Mouse (Mus musculus) mammary gland, adult 2 months (tissue): ENCODE results near the gene Elf2. TPM values are rescaled to one million over a fixed set of nuclear protein-coding genes. Genes with fewer than 3 reads are reported as not detected.

Experiments used
- polyA plus RNA-seq: library from polyadenylated mRNA; depleted of rRNA; stranded (reverse); fragments of >200 nt; gene quantifications from 2 replicates; pipeline ENCODE4 v1.2.3, GENCODE M21; 2012; ENCODE audit warnings: low replicate concordance; rRNA removed

Elf2 gene
- 50.0 and 53.9 TPM in 2 replicates for polyA plus RNA-seq

GRCm38 (mm10) chr3:51340552-51341267, at the start of gene Elf2:
Gene Elf2, minus strand, starts transcription at chr3:51340663.

GRCm38 (mm10) chr3:51224363-51225225, 115.9 kb downstream of the Elf2 start, which contains the start of gene Noct:
Gene Noct, plus strand, starts transcription at chr3:51224447.

Other genes starting within 250 kb of the Elf2 start
- gene Noct, start 116.2 kb downstream of the Elf2 start, polyA plus RNA-seq: 19.4 and 21.1 TPM in 2 replicates
- 0.22 and 0.24 TPM in 2 replicates for gene Mgarp, start 56.1 kb upstream of the Elf2 start, polyA plus RNA-seq
- 177 and 181 TPM in 2 replicates for gene Ndufc1, start 68.3 kb upstream of the Elf2 start, polyA plus RNA-seq
- gene Naa15, start 74.5 kb upstream of the Elf2 start, polyA plus RNA-seq: 1.7 and 4.9 TPM in 2 replicates
- gene Rab33b, start 143.3 kb upstream of the Elf2 start, polyA plus RNA-seq: 11.8 and 14.6 TPM in 2 replicates
- gene Setd7, start 220.2 kb upstream of the Elf2 start, polyA plus RNA-seq: 19.2 and 38.1 TPM in 2 replicates